Mouse (Mus musculus) heart, postnatal 25 days (tissue): ENCODE measurements around the gene Ptgfrn. TPM values are rescaled to one million over a fixed set of nuclear protein-coding genes. Genes with fewer than 3 reads are reported as not detected.

ENCODE experiments used
- DNase-seq: peaks from one replicate; pipeline ENCODE4 v3.0.0; 2022; ENCODE audit warnings: low spot score
- intact Hi-C: fragments of 180-260 bp; cut with DNase I; formaldehyde crosslinking; loops from one replicate; pipeline ENCODE4 v1.15.1; 2025
- total RNA-seq, 2 experiments: library from RNA; stranded (reverse); gene quantifications; 2 replicates each; pipeline ENCODE4 v1.2.3; 2021

Ptgfrn gene
- total RNA-seq, 2 experiments from 2014 or later, result 31.0 to 34.9 TPM

DNA sequence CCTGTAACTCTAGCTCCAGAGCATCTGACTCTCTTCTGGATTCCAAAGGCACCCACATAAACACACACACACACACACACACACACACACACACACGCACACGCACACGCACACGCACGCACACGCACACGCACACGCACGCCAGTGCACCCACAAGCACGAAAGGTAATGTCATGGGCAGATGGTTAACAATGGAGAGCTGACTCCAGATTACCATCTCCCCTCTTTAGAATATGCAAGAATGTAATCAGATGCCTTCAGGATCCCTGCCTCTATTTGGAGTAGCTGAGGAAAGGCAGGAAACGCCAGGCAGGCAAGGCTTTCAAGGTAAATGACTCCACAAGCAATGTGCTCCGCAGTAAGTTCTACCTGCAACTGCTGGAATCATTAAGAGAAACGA lies 17.9 kb downstream of the Ptgfrn start:
- no peak for DNase-seq
- intact Hi-C loops, result no loop called here

DNA sequence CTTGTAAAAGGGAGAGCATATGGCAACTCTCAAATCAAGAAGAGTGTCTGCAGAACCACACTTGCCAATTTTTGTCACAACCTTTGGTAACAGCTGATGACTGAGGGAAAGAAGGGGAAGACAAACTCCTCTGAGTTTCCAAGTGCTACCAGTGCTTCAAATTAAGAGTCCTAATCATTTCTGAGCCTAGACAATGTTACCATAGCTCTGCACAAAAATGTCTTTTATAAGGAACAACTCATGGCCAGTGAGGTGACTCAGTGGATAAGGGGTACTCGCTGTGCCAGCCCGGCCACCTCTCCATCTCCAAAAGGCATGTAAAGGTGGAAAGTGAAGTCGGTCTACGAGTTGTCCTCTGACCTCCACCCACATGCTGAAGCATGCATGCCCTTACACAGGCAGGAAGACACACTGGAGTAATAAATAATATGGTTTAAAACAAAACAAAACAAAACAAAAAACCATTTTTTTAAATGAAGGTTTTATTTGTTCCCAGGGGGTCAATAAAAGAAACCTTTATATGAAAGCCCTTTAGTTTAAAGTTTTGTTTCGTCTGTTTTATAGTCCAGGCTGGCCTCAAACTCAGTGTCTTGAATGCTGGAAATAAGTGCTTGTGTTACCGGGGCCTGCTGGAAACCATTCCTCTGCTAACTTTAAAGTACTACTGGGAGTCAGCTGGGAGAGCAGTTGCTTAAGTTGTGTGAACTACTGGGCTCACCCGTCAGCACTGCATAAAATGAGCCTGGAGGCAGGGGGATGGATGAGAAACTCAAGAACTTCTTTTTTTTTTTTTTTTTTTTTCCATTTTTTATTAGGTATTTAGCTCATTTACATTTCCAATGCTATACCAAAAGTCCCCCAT lies 23.3 kb downstream of the Ptgfrn start:
- intact Hi-C loops, result no loop called here
- no peak for DNase-seq

DNA sequence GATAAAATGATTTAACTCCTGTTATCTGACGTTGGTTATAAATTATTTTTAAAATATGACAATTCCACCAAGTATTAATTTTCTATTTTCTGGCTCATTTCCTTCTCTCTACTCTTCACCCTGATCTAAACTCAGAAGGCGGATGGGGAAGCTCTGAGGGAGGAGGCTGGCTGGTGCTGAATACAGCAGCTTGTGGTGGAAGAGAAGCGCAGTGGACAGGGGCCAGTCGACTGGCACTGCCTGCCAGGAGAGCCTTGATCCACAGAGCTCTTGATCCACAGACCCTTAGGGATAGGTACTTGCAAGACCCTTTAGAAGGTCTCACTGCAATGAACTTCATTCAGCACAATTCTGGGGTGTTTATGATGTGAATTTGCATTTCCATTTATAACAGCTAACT lies 29.2 kb downstream of the Ptgfrn start:
- DNase-seq, result no peak
- intact Hi-C loops, result no loop called here

DNA sequence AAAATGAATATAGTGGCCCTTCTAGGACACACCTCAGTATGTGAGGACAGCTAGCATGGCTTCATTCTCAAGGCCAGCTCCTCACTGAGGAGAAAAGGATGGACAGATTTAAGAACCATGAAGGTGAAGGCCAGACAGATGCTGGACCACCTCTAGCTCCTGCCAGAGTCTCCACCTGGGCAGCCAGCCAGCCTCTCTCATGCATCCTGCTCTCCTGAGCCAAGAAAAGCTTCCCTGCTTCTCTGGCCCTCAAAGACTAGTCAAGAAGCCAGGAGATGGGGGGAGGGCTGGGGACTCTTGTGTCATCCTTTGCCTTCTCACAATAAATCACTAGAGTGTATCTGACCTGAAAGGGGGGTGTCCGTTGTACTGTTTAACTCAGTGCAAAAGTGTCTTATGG lies 31.7 kb downstream of the Ptgfrn start:
- intact Hi-C loops, result no loop called here
- DNase-seq, result peak; percentile 28

DNA sequence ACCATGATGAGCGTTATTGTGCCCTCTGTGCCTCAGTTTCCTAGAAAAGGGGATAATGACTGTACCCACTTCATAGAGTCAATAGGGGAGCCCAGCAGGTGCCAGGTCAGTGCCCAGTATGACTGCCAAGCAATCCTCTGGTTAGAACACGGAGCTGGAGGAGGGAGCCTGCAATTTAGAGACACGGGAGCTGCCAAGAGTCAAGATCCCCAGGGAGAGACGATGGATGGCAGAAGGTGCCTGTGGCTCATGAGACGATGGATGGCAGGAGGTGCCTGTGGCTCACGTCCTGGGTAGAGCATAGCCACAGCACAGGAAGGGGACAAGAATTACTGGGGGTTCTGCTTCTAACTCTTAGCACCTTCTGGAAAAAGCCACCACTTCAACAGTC lies 32.4 kb downstream of the Ptgfrn start:
- intact Hi-C loops, result no loop called here

DNA sequence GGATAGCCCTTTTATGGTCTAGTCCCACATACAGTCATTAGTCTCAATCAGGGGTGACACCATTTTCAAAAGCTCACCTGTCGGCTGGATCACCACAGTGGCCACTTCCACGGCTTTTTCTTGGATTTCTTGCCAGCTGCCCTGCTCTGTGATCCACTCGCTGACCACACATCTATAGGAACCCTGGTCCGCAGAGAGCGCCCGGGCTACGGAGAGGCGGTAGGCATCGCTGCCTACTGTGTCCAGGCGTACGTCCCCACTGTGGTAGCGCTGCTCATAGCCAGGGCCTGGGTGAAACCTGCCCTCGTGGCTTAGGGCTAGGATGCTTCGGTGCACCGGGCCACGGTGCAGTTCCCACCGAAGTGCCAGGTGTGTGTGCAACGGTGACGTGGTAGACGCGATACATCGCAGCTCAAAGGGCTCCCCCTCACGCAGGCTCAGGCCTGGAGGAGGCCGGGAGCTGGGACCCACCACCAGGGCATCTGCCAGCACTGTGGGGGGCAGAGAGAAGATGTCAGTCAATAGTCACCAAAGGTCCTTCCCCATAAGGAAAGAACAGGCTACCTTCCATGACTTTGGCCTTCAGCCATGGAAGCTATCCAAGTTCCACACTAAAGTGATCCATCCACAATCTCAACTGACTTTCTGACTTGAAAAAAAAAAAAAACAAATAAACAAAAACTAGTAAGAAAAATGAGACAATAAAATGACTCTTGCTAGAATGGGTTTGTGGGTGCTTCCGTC lies 32.9 kb downstream of the Ptgfrn start:
- no peak for DNase-seq
- intact Hi-C loops, result no loop called here

More for the DNA sequence above, 32.4 kb downstream of the Ptgfrn start:
- DNase-seq, result no peak

DNA sequence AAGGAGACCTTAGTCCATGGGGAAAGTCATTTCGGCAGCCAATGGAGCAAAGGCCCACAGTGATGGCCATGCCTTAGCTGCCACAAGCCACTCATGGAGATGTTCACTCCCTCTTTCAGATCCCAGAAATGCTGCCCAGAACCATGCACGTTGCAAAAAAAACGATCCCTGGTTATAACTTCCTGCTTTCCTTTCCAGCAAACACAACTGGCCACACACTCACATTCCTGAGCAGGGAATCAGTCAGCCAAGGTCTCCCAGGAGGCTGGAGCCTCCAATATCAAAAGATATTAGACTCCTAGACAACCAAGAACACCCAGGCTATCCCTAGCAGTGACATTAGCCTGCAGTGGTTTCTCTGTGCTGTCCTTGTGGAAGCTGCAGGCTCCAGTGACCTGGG lies 34.2 kb downstream of the Ptgfrn start:
- no peak for DNase-seq
- intact Hi-C loops, result no loop called here

DNA sequence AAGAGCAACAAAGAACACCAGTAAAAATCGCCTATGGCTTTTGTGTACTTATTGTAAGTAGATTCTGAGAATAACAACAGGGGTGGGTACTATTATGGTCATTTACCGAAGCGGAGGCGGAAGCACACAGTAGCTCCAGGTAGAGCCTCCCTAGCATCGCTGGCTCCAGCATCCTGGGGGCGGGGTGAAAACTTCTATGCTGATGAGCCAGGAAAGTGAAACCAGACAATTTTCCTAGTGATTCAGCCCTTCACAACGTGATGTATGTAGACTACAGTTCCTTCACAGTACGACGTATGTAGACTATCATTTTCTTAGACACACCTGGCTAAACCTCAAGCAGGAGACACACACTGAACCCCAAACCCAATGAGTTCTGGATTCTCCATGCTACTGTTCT lies 36.7 kb downstream of the Ptgfrn start:
- intact Hi-C loops, result loop anchor here (5.0 kb wide), 1 partner anchor 76 kb away; no protein-coding TSS in a partner anchor
- no peak for DNase-seq

DNA sequence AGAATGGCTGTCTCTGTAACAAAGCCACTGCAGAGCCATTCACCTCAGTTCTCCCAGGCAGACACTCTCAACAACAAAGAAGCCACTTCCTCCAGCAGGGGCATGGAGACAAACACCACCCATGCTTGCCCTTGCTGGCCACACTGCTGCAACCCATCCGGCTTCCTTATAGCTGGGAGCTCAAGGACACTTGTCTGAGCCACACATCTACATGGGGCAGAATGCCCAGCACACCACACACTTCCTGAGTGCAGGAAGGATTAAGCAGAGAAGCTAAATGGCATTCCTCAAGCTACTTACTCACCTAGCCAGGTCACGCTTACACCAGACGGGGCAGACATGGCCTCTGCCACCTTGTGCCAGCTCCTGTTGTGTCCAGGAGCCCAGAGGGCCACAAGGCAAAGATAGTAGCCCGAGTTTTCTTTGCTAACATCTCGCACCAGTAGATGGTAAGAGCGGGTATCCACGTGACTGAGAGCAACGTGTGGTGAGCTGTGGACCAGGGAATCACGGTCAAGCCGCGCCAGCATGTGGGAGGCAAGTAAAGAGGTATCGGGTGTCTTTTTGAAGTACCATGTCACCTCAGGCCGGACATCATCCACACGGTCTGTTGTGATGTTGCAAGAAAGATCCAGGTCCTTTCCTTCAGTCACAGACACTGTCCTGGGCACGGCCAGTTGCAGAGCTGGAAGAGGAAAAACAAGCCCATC lies 37.4 kb downstream of the Ptgfrn start:
- no peak for DNase-seq
- intact Hi-C loops, result loop anchor here (5.0 kb wide), 1 partner anchor 75 kb away; no protein-coding TSS in a partner anchor

DNA sequence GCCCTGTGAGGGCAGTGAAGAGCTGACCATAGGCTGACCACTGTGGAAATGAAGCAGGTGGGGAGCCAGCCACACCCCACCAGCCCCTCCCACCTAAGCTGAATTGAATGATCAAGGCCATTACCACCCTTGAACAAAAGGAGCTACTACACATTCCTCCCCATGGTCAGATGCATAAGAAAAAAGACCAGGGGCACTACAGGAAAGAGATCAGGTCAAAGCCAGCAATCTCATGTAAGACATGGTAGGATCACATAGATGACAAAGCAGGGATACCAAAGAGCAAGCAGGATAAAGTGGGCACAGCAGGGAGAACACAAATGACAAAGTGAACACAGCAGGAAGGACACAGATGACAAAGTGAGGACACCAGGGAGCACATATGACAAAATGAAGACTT lies 38.5 kb downstream of the Ptgfrn start:
- intact Hi-C loops, result loop anchor here (5.0 kb wide), 1 partner anchor 74 kb away; no protein-coding TSS in a partner anchor
- no peak for DNase-seq

DNA sequence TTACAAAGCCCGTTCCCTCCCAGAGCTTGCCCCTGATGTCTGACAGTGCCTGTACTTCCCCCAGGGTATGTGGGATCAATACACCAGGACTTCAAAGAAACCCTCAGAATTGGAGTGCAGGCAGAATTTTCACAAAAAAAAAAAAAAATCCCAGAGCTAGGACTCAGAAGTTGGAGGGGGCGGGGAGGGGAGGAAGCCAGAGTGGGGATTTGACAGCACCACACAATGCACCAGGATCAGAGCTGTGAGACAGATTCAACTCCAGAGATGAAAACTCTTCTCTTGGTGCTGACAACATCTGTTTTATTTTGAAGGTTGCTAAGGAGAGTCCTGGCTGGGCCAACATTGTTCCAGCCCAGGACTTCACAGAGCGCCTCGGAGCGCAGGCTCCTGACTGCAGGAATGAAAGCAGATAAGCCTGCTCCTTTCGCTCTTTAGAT lies 39.3 kb downstream of the Ptgfrn start:
- DNase-seq, result peak; percentile 46
- intact Hi-C loops, result loop anchor here (5.0 kb wide), 1 partner anchor 74 kb away; no protein-coding TSS in a partner anchor

DNA sequence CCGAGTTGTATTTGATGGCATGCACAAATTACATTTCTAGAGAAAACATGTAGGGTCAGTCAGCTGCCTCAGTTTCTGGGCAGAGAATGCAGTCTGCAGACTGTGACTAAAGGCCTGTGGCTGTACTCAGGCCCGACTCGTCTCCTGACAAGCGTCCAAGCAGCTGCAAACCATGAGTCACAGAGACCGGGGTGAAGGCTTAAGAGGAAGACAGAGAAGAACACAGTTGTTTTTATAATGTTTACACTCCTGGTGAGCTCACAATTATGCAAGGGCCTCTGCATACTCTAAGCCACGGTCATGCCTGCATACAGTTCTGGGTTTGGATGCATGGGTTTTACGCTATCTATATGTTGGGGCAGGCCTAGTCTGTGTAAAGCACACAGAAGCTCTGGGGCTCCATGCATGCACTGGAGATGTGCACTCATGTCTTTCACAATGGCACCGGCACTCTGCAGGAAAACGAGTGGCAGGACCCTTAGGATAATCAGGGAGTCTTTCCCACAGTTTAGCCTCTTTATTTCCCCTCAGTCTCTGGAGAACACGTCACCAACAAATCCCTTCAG lies 39.8 kb downstream of the Ptgfrn start:
- peak; percentile 68 for DNase-seq
- intact Hi-C loops, result loop anchor here (5.0 kb wide), 1 partner anchor 73 kb away; no protein-coding TSS in a partner anchor

DNA sequence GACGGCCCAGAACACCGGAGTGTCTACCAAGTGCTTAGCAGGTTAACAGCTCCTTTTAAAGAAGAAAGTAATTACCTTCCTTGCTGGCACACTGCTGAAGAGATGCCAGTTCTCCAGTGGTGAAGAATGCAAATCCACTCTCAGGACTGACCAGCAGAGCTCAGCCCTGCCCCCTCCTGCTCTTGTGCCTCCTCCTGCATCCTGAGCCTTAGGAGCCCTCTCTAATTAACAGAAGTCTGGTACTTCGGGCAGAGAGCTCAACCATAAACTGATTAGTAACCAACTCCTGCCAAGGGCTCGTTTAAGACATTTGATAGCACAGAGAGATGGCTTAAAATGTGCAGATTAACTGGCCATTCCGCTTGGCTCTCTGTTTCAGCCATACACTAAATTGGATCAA lies 41.4 kb downstream of the Ptgfrn start:
- intact Hi-C loops, result no loop called here
- DNase-seq, result no peak

DNA sequence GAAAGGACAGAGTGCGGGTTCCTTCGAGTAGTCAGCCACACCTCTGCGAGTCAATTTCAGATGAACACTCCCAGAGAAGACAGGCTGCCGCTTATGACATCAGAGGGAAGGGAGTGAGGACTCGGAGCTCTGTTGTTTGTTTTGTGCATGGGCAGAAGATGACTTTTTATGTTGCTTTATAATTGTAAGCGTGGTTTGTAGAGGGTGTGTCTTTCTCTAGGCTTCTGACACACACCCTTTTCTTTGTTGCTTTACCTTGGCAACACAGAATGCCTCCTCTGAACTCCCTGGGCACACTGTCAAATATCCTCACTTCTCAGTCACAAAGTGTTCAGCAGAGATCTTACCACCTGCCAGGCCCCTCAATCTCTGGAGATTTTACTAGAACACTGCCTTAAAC lies 43.9 kb downstream of the Ptgfrn start:
- DNase-seq, result no peak
- intact Hi-C loops, result no loop called here

DNA sequence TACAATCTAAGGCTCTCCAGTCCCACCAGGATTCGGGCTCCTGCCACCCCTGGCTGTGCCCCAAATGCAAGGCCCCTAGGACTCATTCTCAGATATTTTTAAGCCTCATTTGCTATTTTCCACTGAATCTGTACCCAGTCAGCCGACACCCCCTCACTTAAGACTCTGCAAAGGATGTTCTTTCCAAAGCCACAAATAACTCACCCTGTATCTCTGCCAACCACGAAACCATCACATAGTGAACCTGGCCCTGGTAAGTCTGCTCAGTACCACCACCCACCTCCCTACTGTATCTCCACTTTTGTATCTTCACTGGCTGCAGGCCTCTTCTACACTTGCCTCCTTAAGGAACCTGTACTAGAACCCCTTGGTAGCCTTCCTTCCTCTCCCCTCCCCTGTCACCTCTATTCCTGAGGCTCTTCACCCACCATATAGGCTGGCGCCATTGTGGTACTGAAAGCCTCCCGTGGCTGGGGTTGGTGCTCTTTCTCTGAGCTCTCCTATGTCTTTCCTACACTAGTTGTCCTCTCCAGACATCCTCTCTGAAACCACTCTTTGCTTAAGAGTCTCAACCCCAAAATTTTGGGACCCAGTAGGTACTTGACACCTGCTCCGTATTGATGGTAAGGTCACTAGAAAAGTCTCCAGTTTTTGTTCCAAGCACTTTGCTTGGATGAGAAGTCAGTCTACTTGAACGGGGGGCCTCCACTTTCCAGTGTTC lies 48.1 kb downstream of the Ptgfrn start:
- intact Hi-C loops, result no loop called here
- DNase-seq, result no peak

DNA sequence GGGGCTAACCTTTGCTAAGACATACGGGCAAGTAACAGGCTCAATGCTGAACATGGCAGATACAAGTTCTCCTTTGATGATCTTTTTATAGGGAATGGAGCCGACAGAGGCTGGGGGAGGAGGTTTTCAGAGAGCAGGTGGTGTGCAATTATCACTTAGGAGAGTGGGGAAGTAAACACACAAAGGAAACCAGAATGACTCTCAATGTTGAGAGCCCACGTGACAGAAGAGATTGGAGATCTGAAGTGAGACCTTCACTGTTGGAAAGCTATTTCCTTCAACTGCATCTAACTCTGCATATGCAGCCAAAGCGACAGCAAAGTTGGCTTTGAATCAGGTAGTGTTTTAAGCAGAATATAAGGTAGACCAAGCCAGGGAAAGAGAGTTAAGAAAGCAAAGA lies 50.9 kb downstream of the Ptgfrn start:
- intact Hi-C loops, result no loop called here
- no peak for DNase-seq

DNA sequence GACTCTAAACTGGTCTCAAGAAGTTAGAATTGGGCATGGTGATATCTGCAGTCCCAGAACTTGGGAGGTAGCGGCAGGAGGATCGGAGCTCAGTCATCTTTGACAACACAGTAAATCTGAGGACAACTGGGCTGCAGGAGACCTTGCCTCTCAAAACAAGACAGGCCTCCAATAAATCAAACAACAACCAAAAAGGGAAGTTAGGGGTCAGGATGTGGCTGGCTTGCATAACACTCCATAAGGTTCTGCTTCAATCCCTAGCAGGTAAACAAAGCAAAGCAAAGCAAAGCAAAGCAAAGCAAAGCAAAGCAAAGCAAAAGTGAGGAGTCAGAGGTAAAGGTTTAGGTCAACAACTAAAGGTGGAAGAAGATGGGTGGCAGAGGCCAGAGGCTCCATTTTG lies 51.9 kb downstream of the Ptgfrn start:
- intact Hi-C loops, result no loop called here
- DNase-seq, result no peak

DNA sequence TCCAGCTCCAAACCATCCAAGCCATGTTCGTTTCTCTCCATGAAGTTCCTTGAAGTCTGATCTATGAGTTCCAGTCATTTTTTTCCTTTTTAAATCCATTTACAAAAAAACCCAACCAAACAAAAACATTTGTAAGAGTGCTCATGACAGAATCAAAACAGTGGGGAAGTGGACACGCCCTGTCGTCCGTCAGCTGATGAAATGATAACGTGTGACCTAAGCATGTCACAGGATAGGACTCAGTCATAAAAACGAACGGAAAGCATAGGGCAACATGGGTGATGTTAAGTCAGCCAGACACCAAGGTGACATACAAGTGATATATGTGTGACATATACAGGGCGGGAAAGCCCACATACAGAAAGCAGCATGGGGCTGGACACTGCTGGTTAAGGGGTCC lies 54.9 kb downstream of the Ptgfrn start:
- intact Hi-C loops, result no loop called here
- no peak for DNase-seq

DNA sequence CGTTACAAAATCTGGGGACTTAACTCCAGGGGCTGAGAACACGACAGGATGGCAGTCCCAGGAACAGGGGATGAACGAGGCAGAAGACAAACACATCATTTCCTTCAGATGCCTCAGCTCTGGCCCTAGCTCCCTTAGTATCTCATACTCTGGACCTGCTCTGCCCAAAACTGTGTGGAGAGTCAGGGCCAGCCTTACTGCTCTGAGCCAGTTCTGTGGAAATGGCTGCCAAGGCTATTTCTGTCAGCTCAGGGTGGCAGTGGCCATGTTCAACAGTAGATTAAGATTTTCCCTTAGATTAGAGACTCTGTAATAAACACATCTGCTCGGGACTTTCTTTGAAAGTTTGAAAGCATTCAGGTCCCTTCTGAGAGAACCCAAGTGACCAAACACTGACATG lies 58.5 kb downstream of the Ptgfrn start:
- DNase-seq, result no peak
- intact Hi-C loops, result no loop called here
